Mouse (Mus musculus) heart, adult 2 months (tissue): ENCODE results near the gene Xpo4.

Experiments used
- CTCF ChIP-seq: fragments of 200-600 bp; IDR thresholded peaks from 2 replicates; pipeline ENCODE4 v1.8.1; 2022; ENCODE audit warnings: antibody characterized with exemption, mild to moderate bottlenecking, moderate library complexity
- POLR2A ChIP-seq: fragments of 200-500 bp; IDR thresholded peaks from 2 replicates; pipeline ENCODE4 v1.6.1; 2011; ENCODE audit warnings: mild to moderate bottlenecking, low read depth, low read length, control low read depth; ENCODE audit not compliant: insufficient read depth

- TF ChIP-seq POLR2A (no peak), CTCF (no peak)
These were observed 34.3 kb upstream of the Xpo4 start for GRCm38 (mm10) chr14:57699461-57699970.
